Mouse (Mus musculus) CH12.LX (cell line): ENCODE data around the gene Lgals9. TPM values are rescaled to one million over a fixed set of nuclear protein-coding genes. Genes with fewer than 3 reads are reported as not detected.

Experiments used
- DNase-seq: peaks from one replicate; pipeline ENCODE4 v3.0.0-alpha.2; 2013; ENCODE audit errors: extremely low read depth
- H3K27ac ChIP-seq: 2 replicates; pipeline ENCODE4 v1.5.1; 2012; ENCODE audit warnings: low read depth, mild to moderate bottlenecking, control low read depth, moderate library complexity; ENCODE audit not compliant: insufficient read depth
- H3K27me3 ChIP-seq: replicated peaks from 2 replicates; pipeline ENCODE3; 2012; ENCODE audit warnings: inconsistent platforms
- H3K36me3 ChIP-seq, 2 experiments: replicated peaks in 1 of 2; 2 replicates each; pipeline versions ENCODE3 to v1.6.1; 2012; ENCODE audit warnings: inconsistent platforms in 1 of 2, low read length in 1 of 2, mild to moderate bottlenecking in 1 of 2, mixed read lengths in 1 of 2, moderate library complexity in 1 of 2; ENCODE audit not compliant: control insufficient read depth in 1 of 2, insufficient read depth in 1 of 2
- H3K4me1 ChIP-seq, 2 experiments: 2 replicates each; pipeline ENCODE4 v1.6.1; 2012; ENCODE audit warnings: inconsistent platforms in 1 of 2, moderate library complexity in 1 of 2; ENCODE audit not compliant: insufficient read depth in 2 of 2, control insufficient read depth in 1 of 2
- H3K4me2 ChIP-seq: 2 replicates; pipeline ENCODE4 v1.6.1; 2012; ENCODE audit warnings: low read depth, mild to moderate bottlenecking, control low read depth; ENCODE audit not compliant: poor library complexity, insufficient read depth, severe bottlenecking
- H3K4me3 ChIP-seq, 3 experiments: fragments of 150-350 bp in 1 of 3; sonication (generic) in 1 of 3; replicated peaks in 1 of 3; 2 replicates each; pipeline versions ENCODE3 to v1.5.1; 2011 to 2012; ENCODE audit warnings: low read depth in 2 of 3, low read length in 2 of 3, mild to moderate bottlenecking in 2 of 3, moderate library complexity in 2 of 3, control low read depth in 1 of 3, improper control_type of control experiment in 1 of 3, inconsistent platforms in 1 of 3, mixed read lengths in 1 of 3; ENCODE audit not compliant: poor library complexity in 1 of 3
- H3K79me2 ChIP-seq: replicated peaks from 2 replicates; pipeline ENCODE4 v1.6.1; 2012; ENCODE audit warnings: mild to moderate bottlenecking, moderate library complexity; ENCODE audit not compliant: control insufficient read depth, poor library complexity, insufficient read depth, severe bottlenecking; ENCODE audit errors: extremely low read depth
- H3K9ac ChIP-seq: 2 replicates; pipeline ENCODE4 v1.6.1; 2012; ENCODE audit warnings: low read depth, mild to moderate bottlenecking, control low read depth, moderate library complexity; ENCODE audit not compliant: insufficient read depth
- H3K9me3 ChIP-seq: replicated peaks from 2 replicates; pipeline ENCODE3; 2012; ENCODE audit warnings: low read length, inconsistent platforms, mixed read lengths
- CHD1 ChIP-seq: IDR thresholded peaks from 2 replicates; pipeline ENCODE4 v1.6.1; 2012; ENCODE audit warnings: low read depth, low read length, improper control_type of control experiment, inconsistent platforms
- CHD2 ChIP-seq: IDR thresholded peaks from 2 replicates; pipeline ENCODE4 v1.6.1; 2011; ENCODE audit warnings: low read length, improper control_type of control experiment
- CTCF ChIP-seq, 2 experiments: IDR thresholded peaks in 1 of 2; conservative IDR thresholded peaks in 1 of 2; 2 replicates each; pipeline ENCODE4 v1.5.1; 2011 to 2012; ENCODE audit warnings: low read depth in 2 of 2, low read length in 2 of 2, improper control_type of control experiment in 1 of 2, inconsistent platforms in 1 of 2, mild to moderate bottlenecking in 1 of 2, moderate library complexity in 1 of 2
- ELF1 ChIP-seq: IDR thresholded peaks from 2 replicates; pipeline ENCODE4 v1.6.1; 2014; ENCODE audit warnings: low read depth, mild to moderate bottlenecking, inconsistent platforms, low read length, improper control_type of control experiment
- EP300 ChIP-seq: IDR thresholded peaks from 2 replicates; pipeline ENCODE4 v1.6.1; 2011; ENCODE audit warnings: low read length, improper control_type of control experiment
- JUN ChIP-seq: IDR thresholded peaks from 2 replicates; pipeline ENCODE4 v1.6.1; 2011; ENCODE audit warnings: low read depth, mild to moderate bottlenecking, low read length, improper control_type of control experiment, moderate library complexity; ENCODE audit not compliant: insufficient read depth
- KAT2A ChIP-seq: IDR thresholded peaks from 2 replicates; pipeline ENCODE4 v1.6.1; 2012; ENCODE audit warnings: low read length, improper control_type of control experiment, inconsistent platforms; ENCODE audit not compliant: insufficient replicate concordance
- MAZ ChIP-seq: IDR thresholded peaks from 2 replicates; pipeline ENCODE4 v1.6.1; 2012; ENCODE audit warnings: low read depth, mild to moderate bottlenecking, inconsistent platforms, low read length, improper control_type of control experiment, moderate library complexity
- MXI1 ChIP-seq: IDR thresholded peaks from 2 replicates; pipeline ENCODE4 v1.6.1; 2011; ENCODE audit warnings: mild to moderate bottlenecking, low read depth, low read length, improper control_type of control experiment
- NELFE ChIP-seq: IDR thresholded peaks from 2 replicates; pipeline ENCODE4 v1.6.1; 2011; ENCODE audit warnings: low read depth, low read length, improper control_type of control experiment
- NRF1 ChIP-seq: IDR thresholded peaks from 2 replicates; pipeline ENCODE4 v1.6.1; 2014; ENCODE audit warnings: low read depth, mild to moderate bottlenecking, inconsistent platforms, low read length, improper control_type of control experiment, moderate library complexity
- RCOR1 ChIP-seq: conservative IDR thresholded peaks from 2 replicates; pipeline ENCODE4 v1.6.1; 2012; ENCODE audit warnings: low read depth, mild to moderate bottlenecking, inconsistent platforms, low read length, improper control_type of control experiment
- UBTF ChIP-seq: IDR thresholded peaks from 2 replicates; pipeline ENCODE4 v1.6.1; 2012; ENCODE audit warnings: low read depth, mild to moderate bottlenecking, inconsistent platforms, low read length, improper control_type of control experiment, moderate library complexity
- USF1 ChIP-seq: IDR thresholded peaks from 2 replicates; pipeline ENCODE4 v1.6.1; 2014; ENCODE audit warnings: low read depth, mild to moderate bottlenecking, inconsistent platforms, low read length, improper control_type of control experiment
- USF2 ChIP-seq: conservative IDR thresholded peaks from 2 replicates; pipeline ENCODE4 v1.6.1; 2011; ENCODE audit warnings: low read depth, low read length, improper control_type of control experiment
- ZC3H11A ChIP-seq: IDR thresholded peaks from 2 replicates; pipeline ENCODE4 v1.6.1; 2012; ENCODE audit warnings: low read depth, mild to moderate bottlenecking, inconsistent platforms, low read length, improper control_type of control experiment
- ZKSCAN1 ChIP-seq: IDR thresholded peaks from 2 replicates; pipeline ENCODE4 v1.6.1; 2012; ENCODE audit warnings: low read depth, inconsistent platforms, low read length, improper control_type of control experiment, borderline replicate concordance
- ZMIZ1 ChIP-seq: IDR thresholded peaks from 2 replicates; pipeline ENCODE4 v1.6.1; 2012; ENCODE audit warnings: low read depth, mild to moderate bottlenecking, inconsistent platforms, low read length, improper control_type of control experiment
- dilution Hi-C: fragments of 300-500 bp; cut with MboI; formaldehyde crosslinking; loops from 2 replicates; pipeline ENCODE4 v1.14.3; 2020; ENCODE audit warnings: low sequenced_read_pairs; ENCODE audit not compliant: extremely low pct_unique_long_range_greater_than_20kb, extremely low pct_ligation_motif_present
- in situ Hi-C: fragments of 300-500 bp; cut with MboI; formaldehyde crosslinking; loops from 3 replicates; pipeline ENCODE4 v1.14.3; 2019; ENCODE audit warnings: low sequenced_read_pairs, low pct_ligation_motif_present, low pct_unique_long_range_greater_than_20kb, mixed read lengths
- polyA plus RNA-seq: library from polyadenylated mRNA; unstranded; fragments of >175 nt; gene quantifications from 2 replicates; pipeline ENCODE4 v1.2.1, GENCODE M21; 2012; ENCODE audit warnings: low read depth; ENCODE audit not compliant: insufficient read length
- total RNA-seq, 2 experiments: library from RNA; depleted of rRNA; stranded (reverse); fragments of 300-350 nt in 1 of 2; fragments of >200 nt in 1 of 2; gene quantifications; 2 replicates each; pipeline ENCODE4 v1.2.3; 2012 to 2014

Gene Lgals9
- total and polyA plus RNA-seq, 3 experiments, result 4.9 to 16.4 (median 5.0) TPM

GRCm38 (mm10) chr11:78973381-78974150 lies 11.2 kb downstream of the Lgals9 start (continued):
- TF ChIP-seq RCOR1 (no peak), CHD1 (no peak), UBTF (no peak), USF2 (no peak), CHD2 (no peak), ZC3H11A (no peak), EP300 (no peak), ZMIZ1 (0 out of 2 replicates have a peak, but pooled peaks have one; percentile 40), NELFE (0 out of 2 replicates have a peak, but pooled peaks have one; percentile 32)

DNA sequence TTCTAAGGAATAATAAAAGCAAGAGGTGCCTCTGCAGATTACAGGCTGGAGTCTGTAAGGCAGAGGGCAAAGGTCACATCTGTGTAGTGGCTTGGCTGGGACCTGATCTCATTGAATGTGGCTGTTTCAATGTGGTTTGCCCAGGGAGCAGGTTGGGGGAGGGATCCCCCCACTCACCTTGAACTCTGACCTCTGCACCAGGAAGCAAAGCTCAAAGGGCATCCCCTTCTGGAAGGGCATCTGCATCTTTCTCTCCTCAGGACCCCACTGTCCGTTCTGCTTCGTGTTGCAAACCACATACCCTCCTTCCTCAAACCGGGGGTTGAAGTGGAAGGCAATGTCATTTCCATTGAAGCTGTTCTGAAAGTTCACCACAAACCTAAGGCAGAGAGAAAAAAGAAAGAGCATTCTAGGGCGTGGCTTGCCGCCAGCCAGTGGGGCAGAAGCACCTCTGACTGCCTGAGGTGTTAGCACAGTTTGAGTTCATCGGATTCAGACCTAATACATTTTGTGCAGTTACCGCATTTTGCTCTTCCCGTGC lies 11.9 kb downstream of the Lgals9 start:
- H3K27me3 ChIP-seq, result no peaks in the 10 kb centered on the region
- H3K79me2 ChIP-seq, result 0 out of 2 replicates have a peak, but pooled peaks cover 3% of the 10 kb centered on the region
- dilution Hi-C loops, result no loop called here
- TF ChIP-seq USF1 (no peak), ELF1 (peak; percentile 8), KAT2A (no peak), MXI1 (no peak), JUN (no peak)
- no peak overlapping the region for H3K9ac ChIP-seq
- no peak overlapping the region for H3K27ac ChIP-seq
- peak overlapping the region; percentile 7; the same call in 1 of the 2 replicates for H3K4me2 ChIP-seq
- peak overlapping the region; percentile 55 to 98 (median 62) for H3K4me3 ChIP-seq
- H3K36me3 ChIP-seq, result peaks cover 0 to 38% of the 10 kb centered on the region in 2 experiments
- H3K4me1 ChIP-seq, result peaks cover 11 to 31% of the 10 kb centered on the region in 2 experiments
- H3K9me3 ChIP-seq, result no peaks in the 10 kb centered on the region
- peak; percentile 46 for DNase-seq
- in situ Hi-C loops, result no loop called here

DNA sequence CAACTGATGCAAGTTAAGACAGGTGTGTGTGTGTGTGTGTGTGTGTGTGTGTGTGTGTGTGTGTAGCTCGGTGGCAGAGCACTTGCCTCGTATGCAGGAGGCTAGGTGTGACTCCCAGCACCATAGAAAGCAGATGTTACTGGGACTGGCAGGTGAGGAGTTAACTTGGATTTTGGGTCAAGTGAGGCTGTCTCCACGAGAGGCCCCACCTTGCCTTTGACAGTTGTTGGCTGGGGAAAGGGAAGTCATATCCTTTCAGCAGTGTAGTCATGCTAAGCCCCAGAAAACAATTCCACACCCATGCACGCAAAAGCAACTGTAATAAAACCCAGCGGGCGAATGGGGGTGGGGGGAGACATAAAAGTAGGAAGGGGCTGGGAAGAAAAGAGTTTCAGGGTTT lies 12.4 kb downstream of the Lgals9 start:
- Histone ChIP-seq H3K9ac (no peak overlapping the region), H3K36me3 (peaks cover 0 to 35% of the 10 kb centered on the region in 2 experiments), H3K4me2 (no peak overlapping the region), H3K9me3 (no peaks in the 10 kb centered on the region), H3K79me2 (0 out of 2 replicates have a peak, but pooled peaks cover 3% of the 10 kb centered on the region), H3K27ac (no peak overlapping the region), H3K4me1 (peaks cover 11 to 35% of the 10 kb centered on the region in 2 experiments), H3K27me3 (no peaks in the 10 kb centered on the region), H3K4me3 (no peak overlapping the region)
- DNase-seq, result no peak
- TF ChIP-seq ZC3H11A (no peak), ZKSCAN1 (no peak), MAZ (no peak), USF1 (no peak), NRF1 (no peak), RCOR1 (no peak), CTCF (conservative IDR thresholded peaks at IDR 0.05 in 1 of 2, IDR thresholded peaks at IDR 0.05 in 1 of 2; ENCODE audit: low read depth in 2 of 2, low read length in 2 of 2) (no peak)
- dilution Hi-C loops (no loop called here), in situ Hi-C loops (no loop called here)
